Mouse (Mus musculus): ENCODE results near the gene Gm6367.
"Not testable (repeated sequence)": the region's sequence is repeated elsewhere in the genome, so short reads cannot be mapped to it uniquely, and the experiment has no call there.

The Gm6367 gene

DNA sequence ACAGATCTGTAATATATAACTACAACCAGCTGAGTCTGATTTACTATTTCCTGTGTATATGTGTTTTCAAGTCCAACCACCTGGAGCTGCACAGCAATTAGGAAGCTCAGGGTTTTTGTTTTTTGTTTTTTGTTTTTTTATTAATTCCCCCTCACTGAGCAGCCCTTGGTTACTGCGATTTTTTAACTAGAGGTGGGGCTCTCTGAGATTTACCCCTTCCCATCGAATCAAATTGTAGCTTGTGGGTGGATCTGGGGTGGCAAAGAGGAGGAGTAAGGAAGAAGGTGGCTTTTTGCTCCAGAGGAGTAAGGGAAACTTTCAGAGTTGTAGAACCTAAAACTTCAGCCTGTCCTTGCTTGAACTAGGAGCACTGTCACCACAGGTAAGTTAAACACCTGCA is at the start of gene Gm6367:
Gene Gm6367 (plus strand): TSS at position 301 of the 400 bp plus-strand sequence.
- DNase-seq (ENCODE audit: low read depth, low spot score) = not testable (repeated sequence)

Data from ZHBTc4 (cell line).